Mouse (Mus musculus) C2C12 (cell line): ENCODE data around the gene Sema4g.

ENCODE experiments used
- CTCF ChIP-seq: IDR thresholded peaks from one replicate; pipeline ENCODE4 v1.5.1; 2011; ENCODE audit not compliant: control insufficient read depth, insufficient read depth, insufficient read length
- FOSL1 ChIP-seq: IDR thresholded peaks from one replicate; pipeline ENCODE4 v1.8.0; 2011; ENCODE audit warnings: mild to moderate bottlenecking, low read length; ENCODE audit not compliant: poor library complexity, insufficient read depth, severe bottlenecking
- MYOD1 ChIP-seq: IDR thresholded peaks from one replicate; pipeline ENCODE4 v1.6.1; 2011; ENCODE audit warnings: low read depth; ENCODE audit not compliant: control insufficient read depth, insufficient read length
- USF1 ChIP-seq: IDR thresholded peaks from one replicate; pipeline ENCODE4 v1.6.1; 2011; ENCODE audit warnings: low read depth, mild to moderate bottlenecking, control low read depth, moderate library complexity

- TF ChIP-seq USF1 (no peak), CTCF (no peak), MYOD1 (no peak), FOSL1 (no peak)
Measured at GRCm38 (mm10) chr19:45002301-45002700, 13.4 kb downstream of the Sema4g start.
